Mouse (Mus musculus): ENCODE measurements at regions not wholly inside any gene's neighbourhood (a gene's known extent, or its start where the extent isn't known, plus 50 kb on each side); places are given as distances from the start of the nearest gene placed in this dataset.
"Not testable (repeated sequence)": the region's sequence is repeated elsewhere in the genome, so short reads cannot be mapped to it uniquely, and the experiment has no call there.

DNA sequence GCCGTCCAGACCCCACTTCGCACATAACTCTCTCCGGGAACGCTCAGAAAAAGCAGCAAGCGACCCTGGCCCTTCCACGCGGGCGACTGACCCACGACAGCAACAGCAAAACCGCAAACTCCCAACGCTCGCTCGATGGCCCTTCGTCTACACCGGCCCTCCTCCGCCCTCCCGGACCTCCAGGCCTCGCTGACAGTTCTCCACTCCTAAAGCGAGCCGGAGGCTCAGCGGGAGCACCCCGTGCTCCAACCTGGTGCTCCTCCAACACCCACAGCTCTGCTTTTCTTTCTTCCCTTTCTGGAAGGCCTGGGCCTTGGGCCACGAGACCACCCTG is 56.2 kb upstream of the Ezh2 start:
- not testable (repeated sequence) for TF ChIP-seq CTCF (IDR thresholded peaks at IDR 0.05 in 2 of 3, conservative IDR thresholded peaks at IDR 0.05 in 1 of 3; ENCODE audit: control insufficient read depth in 1 of 3, insufficient read depth in 1 of 3, low read depth in 2 of 3, low read length in 3 of 3, poor library complexity in 1 of 3, severe bottlenecking in 1 of 3); SIN3A (IDR thresholded peaks at IDR 0.05; ENCODE audit: low read length); ZKSCAN1 (IDR thresholded peaks at IDR 0.05; ENCODE audit: low read depth, low read length); MYB (IDR thresholded peaks at IDR 0.05; ENCODE audit: low read depth, low read length); USF1 (IDR thresholded peaks at IDR 0.05; ENCODE audit: low read depth, low read length); RCOR1 (IDR thresholded peaks at IDR 0.05; ENCODE audit: low read depth, low read length)
